Mouse (Mus musculus): ENCODE measurements around the gene Stard3. TPM values are rescaled to one million over a fixed set of nuclear protein-coding genes. Genes with fewer than 3 reads are reported as not detected.
"Not testable (repeated sequence)": the region's sequence is repeated elsewhere in the genome, so short reads cannot be mapped to it uniquely, and the experiment has no call there.

Stard3 gene
- total RNA-seq, 1 experiment from 2014 or later: 16.5 TPM

GRCm38 (mm10) chr11:98360866-98361521, 2.8 kb downstream of the Stard3 start:
- peak in 1 of 2 experiments; percentile 47; a peak in 1 of 4 replicates for ATAC-seq (replicated peaks in 1 of 2; ENCODE audit: insufficient read depth in 1 of 2, low FRiP score in 2 of 2, low TSS enrichment in 1 of 2, low read depth in 1 of 2, poor library complexity in 2 of 2, severe bottlenecking in 2 of 2)

DNA sequence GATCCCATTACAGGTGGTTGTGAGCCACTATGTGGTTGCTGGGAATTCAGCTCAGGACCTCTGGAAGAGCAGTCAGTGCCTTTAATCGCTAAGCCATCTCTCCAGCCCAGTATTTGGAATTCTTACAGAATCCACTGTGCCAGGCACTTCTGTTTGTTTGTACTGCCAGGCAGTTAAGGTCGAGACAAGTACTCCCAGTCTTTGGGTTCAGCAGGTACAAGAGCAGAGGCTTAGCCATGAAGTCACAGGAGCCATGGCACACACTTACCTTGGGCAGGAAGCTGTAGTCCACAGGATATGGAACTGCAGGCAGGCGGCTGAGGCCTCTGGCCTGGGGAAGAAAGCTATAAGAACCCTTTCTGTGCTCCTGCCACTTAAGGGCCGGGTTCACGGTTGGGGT, 5.6 kb downstream of the Stard3 start:
- ATAC-seq (replicated peaks in 1 of 2; ENCODE audit: insufficient read depth in 1 of 2, low FRiP score in 2 of 2, low TSS enrichment in 1 of 2, low read depth in 1 of 2, poor library complexity in 2 of 2, severe bottlenecking in 2 of 2): no peak

DNA sequence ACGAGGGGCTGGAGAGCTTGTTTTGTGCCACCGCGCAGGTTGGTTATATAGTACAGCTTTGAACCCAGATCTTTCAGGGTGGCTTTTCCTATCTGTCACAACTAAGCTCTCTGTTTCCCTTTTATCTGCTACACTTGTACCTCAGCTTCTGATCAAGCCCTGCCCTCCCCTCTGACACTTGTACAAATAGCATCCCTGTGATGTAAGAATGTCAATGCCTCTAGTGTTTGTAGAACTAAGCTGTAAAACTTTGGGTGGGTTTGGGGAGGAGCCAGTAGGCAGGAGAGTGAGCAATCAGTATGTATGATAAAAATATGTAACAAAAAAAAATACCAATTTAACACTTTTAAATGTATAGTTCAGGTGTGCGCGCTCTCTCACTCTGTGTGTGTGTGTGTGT, 6.2 kb downstream of the Stard3 start:
- ATAC-seq (replicated peaks in 1 of 2; ENCODE audit: insufficient read depth in 1 of 2, low FRiP score in 2 of 2, low TSS enrichment in 1 of 2, low read depth in 1 of 2, poor library complexity in 2 of 2, severe bottlenecking in 2 of 2): no peak

DNA sequence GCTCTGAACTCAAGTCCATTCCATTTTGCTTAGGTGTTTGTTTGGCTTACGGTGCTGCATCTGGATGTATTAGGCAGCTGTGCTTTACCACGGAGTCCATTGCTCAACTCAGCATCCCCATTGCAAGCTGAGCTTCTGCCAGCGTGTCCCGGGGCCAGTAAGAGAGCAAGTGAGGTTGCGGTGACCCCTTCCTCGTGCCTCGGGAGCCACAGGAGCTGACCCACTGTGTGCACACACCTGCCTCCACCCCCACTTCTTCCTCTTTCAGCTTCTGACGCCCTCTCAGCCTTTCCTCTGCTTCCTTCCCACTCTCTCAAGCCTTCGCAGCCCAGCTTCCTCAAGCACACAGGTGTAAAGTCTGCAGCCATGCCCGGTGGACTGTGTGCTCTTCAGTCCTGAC, 8.1 kb downstream of the Stard3 start:
- peak; percentile 57 to 76; a peak in 3 of 4 replicates for ATAC-seq (replicated peaks in 1 of 2; ENCODE audit: insufficient read depth in 1 of 2, low FRiP score in 2 of 2, low TSS enrichment in 1 of 2, low read depth in 1 of 2, poor library complexity in 2 of 2, severe bottlenecking in 2 of 2)

DNA sequence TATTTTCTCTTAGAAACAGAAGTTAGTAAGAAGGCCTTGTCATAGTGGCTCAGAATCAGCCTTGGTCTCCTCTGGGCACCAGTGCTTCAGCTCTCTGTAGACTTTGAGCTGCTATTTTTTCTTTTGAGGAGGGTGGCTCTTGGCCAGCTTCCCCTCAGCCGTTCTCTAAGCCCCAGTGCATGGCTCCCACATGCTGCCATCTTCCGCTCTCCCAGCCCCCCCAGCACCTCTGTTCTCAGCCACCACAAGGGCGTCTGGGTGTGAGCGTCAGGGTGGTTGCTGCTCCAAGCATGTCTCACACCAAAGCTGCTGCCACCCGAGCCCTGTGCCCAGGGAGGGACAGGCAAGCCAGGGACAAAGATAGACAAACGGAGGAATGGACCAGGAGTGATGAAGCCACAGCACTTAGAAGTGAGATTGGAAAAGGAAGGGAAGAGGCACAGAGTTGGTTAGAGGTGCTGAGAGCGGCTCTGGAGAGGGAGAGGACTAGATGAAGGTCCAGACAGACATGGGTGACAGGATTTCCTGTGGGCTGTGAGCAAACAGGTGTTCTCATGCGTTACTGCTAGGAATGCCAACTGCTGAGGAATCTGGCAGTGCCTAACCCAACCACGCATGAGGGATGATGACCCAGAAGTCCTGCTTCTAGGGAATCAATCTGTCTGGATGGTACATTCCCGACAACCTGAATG, 9.1 kb downstream of the Stard3 start:
- peak; percentile 56 to 59; a peak in 3 of 4 replicates for ATAC-seq (replicated peaks in 1 of 2; ENCODE audit: insufficient read depth in 1 of 2, low FRiP score in 2 of 2, low TSS enrichment in 1 of 2, low read depth in 1 of 2, poor library complexity in 2 of 2, severe bottlenecking in 2 of 2)

DNA sequence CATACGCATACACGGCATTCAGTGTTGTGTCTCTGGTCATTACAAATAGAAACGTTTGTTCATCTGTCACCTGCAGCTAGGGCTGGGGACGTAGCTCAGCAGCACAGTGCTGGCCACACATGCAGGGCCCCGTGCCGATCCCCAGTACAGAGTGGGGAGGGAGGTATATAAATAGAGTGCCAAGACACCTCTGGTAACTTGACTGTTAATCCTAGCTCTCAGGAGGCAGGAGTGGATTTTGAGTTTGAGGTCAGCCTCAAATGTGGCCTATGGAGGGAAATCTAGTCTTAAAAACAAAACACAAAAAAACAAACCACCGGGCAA, 9.7 kb downstream of the Stard3 start:
- no peak for ATAC-seq (replicated peaks in 1 of 2; ENCODE audit: insufficient read depth in 1 of 2, low FRiP score in 2 of 2, low TSS enrichment in 1 of 2, low read depth in 1 of 2, poor library complexity in 2 of 2, severe bottlenecking in 2 of 2)

GRCm38 (mm10) chr11:98369337-98369736, 11.2 kb downstream of the Stard3 start:
- ATAC-seq (replicated peaks in 1 of 2; ENCODE audit: insufficient read depth in 1 of 2, low FRiP score in 2 of 2, low TSS enrichment in 1 of 2, low read depth in 1 of 2, poor library complexity in 2 of 2, severe bottlenecking in 2 of 2): no peak

DNA sequence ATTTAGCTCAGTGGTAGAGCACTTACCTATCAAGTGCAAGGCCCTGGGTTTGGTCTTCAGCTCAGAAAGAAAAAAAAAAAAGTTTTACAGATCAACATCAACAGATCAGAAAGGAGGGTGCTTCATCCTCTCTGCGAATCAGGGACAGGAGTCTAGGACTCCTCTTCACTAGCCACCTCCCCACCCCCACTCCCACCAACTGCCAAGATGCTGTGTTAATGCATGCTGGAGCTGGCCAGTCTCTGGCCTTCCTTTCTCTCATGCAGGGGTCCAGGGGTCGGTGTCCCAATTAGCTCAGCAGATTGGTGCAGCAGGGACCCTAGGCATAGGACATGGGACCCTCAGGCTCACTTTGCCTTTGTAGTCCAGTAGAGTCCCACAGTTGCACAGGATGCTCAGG, 12.4 kb downstream of the Stard3 start:
- ATAC-seq (replicated peaks in 1 of 2; ENCODE audit: insufficient read depth in 1 of 2, low FRiP score in 2 of 2, low TSS enrichment in 1 of 2, low read depth in 1 of 2, poor library complexity in 2 of 2, severe bottlenecking in 2 of 2): no peak

- ATAC-seq (replicated peaks in 1 of 2; ENCODE audit: insufficient read depth in 1 of 2, low FRiP score in 2 of 2, low TSS enrichment in 1 of 2, low read depth in 1 of 2, poor library complexity in 2 of 2, severe bottlenecking in 2 of 2): no peak
These were observed 13.5 kb downstream of the Stard3 start for GRCm38 (mm10) chr11:98371556-98372240.

GRCm38 (mm10) chr11:98372406-98372805, 14.2 kb downstream of the Stard3 start:
- peak in 1 of 2 experiments; percentile 59; a peak in 2 of 4 replicates for ATAC-seq (replicated peaks in 1 of 2; ENCODE audit: insufficient read depth in 1 of 2, low FRiP score in 2 of 2, low TSS enrichment in 1 of 2, low read depth in 1 of 2, poor library complexity in 2 of 2, severe bottlenecking in 2 of 2)

GRCm38 (mm10) chr11:98373244-98373643, 15.1 kb downstream of the Stard3 start:
- ATAC-seq (replicated peaks in 1 of 2; ENCODE audit: insufficient read depth in 1 of 2, low FRiP score in 2 of 2, low TSS enrichment in 1 of 2, low read depth in 1 of 2, poor library complexity in 2 of 2, severe bottlenecking in 2 of 2): no peak

- ATAC-seq (replicated peaks in 1 of 2; ENCODE audit: insufficient read depth in 1 of 2, low FRiP score in 2 of 2, low TSS enrichment in 1 of 2, low read depth in 1 of 2, poor library complexity in 2 of 2, severe bottlenecking in 2 of 2): no peak
These were observed 16.1 kb downstream of the Stard3 start for GRCm38 (mm10) chr11:98374266-98374665.

DNA sequence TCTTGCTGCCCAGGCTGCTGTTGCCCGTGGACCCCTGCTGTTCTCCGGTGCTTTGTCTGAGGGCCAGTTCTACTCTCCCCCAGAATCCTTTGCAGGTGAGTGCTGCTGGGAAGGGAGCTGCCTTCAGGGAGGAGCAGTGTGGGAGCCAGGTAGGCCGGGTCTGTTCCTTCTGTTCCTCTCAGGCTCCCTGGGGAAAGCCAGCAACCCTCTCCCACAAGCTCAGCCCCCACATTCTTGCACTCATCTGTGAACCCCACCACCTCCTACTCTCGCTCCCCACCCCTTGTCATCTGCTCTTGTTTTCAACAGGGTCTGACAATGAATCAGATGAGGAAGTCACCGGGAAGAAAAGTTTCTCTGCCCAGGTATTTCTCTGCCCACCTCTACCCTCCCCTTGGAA, 18.6 kb downstream of the Stard3 start:
- no peak for ATAC-seq (replicated peaks in 1 of 2; ENCODE audit: insufficient read depth in 1 of 2, low FRiP score in 2 of 2, low TSS enrichment in 1 of 2, low read depth in 1 of 2, poor library complexity in 2 of 2, severe bottlenecking in 2 of 2)

GRCm38 (mm10) chr11:98377787-98378186, 19.6 kb downstream of the Stard3 start:
- no peak for ATAC-seq (replicated peaks in 1 of 2; ENCODE audit: insufficient read depth in 1 of 2, low FRiP score in 2 of 2, low TSS enrichment in 1 of 2, low read depth in 1 of 2, poor library complexity in 2 of 2, severe bottlenecking in 2 of 2)

DNA sequence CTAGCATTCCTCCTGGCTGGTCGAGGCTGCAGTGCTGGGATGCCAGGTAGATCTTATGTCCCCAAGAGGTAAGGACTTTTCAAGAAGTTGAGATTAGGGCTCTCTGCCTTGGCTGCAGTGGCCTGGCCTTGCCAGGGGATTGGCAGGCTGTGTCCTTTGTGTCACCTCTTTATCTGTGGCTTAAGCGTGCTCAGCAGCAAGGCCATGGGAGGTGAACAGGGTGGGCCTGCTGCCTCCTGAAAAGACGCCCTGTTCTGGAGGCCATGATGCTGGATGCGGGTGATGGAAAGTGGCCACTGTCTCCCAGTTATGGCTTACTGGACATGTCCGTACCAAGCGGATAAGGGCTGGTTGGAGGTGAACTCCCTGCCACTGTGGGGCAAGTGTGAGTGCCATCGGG, 21.2 kb downstream of the Stard3 start:
- ATAC-seq (replicated peaks in 1 of 2; ENCODE audit: insufficient read depth in 1 of 2, low FRiP score in 2 of 2, low TSS enrichment in 1 of 2, low read depth in 1 of 2, poor library complexity in 2 of 2, severe bottlenecking in 2 of 2): no peak

DNA sequence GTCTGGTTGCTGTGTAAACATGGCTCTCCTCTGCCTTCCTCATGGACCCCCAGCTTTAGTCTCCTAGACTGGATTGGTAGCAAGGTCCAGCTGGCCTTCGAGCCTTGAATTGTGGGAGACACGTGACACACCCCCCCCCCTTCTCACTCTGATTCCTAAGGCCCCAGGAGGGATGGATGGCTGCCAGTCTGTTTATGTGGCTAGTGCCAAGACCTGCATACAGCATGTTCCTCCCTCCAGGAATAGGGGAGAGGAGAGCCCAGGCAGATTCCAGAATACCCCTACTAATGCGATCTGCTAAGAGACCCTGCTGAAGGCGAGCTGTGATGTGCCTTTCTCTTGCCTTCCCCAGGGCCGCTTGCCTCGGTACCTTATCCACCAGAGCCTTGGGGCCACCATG, 21.9 kb downstream of the Stard3 start:
- ATAC-seq (replicated peaks in 1 of 2; ENCODE audit: insufficient read depth in 1 of 2, low FRiP score in 2 of 2, low TSS enrichment in 1 of 2, low read depth in 1 of 2, poor library complexity in 2 of 2, severe bottlenecking in 2 of 2): no peak

DNA sequence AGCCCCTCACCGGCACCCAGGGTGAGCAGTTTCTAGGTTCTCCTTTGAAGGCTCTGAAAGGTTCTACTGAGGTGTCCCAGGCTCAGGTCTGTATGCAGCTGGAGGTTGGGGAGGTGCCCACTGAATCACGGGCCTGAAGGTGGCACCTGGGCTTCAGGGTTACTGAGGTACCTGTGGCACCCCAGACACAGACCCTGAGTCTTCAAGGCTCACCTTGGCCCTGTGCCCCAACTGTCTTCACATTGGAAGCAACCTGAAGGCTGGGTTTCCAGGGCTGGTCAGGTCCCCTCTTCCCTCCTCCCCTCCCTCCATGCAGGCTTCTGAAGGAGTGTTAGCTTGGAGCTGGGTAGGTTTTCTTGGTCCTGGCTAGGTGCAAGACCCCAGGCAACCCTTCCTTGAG, 23.5 kb downstream of the Stard3 start:
- ATAC-seq (replicated peaks in 1 of 2; ENCODE audit: insufficient read depth in 1 of 2, low FRiP score in 2 of 2, low TSS enrichment in 1 of 2, low read depth in 1 of 2, poor library complexity in 2 of 2, severe bottlenecking in 2 of 2): no peak

DNA sequence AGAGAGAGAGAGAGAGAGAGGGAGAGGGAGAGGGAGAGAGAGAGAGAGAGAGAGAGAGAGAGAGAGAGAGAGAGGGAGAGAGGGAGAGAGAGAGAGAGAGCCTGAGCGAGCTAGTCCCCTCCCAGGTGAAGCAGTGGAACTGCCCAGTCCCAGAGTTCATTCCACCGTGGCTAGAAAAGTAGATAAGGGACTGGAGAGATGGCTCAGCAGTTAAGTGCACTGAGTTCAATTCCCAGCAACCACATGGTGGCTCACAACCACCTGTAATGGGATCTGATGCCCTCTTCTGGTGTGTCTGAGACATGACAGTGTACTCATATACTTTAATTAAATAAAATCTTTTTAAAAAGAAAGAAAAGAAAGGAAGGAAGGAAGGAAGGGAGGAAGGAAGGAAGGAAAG, 24.2 kb downstream of the Stard3 start:
- not testable (repeated sequence) for ATAC-seq (replicated peaks in 1 of 2; ENCODE audit: insufficient read depth in 1 of 2, low FRiP score in 2 of 2, low TSS enrichment in 1 of 2, low read depth in 1 of 2, poor library complexity in 2 of 2, severe bottlenecking in 2 of 2)

Measured in hematopoietic stem cell, adult 5-6 weeks (primary cell).